Mouse (Mus musculus) cerebellum, adult 11 months (tissue): ENCODE data around the gene Pank2.
"Not testable (repeated sequence)": the region's sequence is repeated elsewhere in the genome, so short reads cannot be mapped to it uniquely, and the experiment has no call there.

Source experiments
- DNase-seq: peaks from one replicate; pipeline ENCODE4 v3.0.0; 2022

The Pank2 gene

GRCm38 (mm10) chr2:131262213-131262672, at the start of gene Pank2:
Gene Pank2, plus strand, starts transcription at chr2:131262495.
- DNase-seq: peak; percentile 96

DNA sequence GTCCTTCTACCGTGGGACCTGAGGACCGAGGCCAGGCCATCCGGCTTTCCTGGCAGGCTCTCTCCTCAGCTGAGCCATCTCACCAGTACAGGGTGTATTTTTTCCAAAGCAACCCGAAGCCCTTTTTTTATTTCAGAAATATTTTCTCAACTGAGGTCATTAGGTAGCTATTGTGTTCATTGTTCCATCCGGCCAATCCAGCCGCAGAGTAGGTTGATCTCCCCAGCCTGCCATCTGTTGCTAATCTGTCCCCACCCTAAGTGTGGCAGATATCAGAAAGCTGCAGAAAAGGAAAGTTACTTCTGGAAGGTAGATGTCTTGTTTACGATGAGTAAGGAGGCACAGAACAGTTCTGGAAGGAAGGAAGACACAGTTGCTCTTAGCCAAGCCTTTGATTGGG, 48.5 kb upstream of the Pank2 start:
- DNase-seq: no peak

DNA sequence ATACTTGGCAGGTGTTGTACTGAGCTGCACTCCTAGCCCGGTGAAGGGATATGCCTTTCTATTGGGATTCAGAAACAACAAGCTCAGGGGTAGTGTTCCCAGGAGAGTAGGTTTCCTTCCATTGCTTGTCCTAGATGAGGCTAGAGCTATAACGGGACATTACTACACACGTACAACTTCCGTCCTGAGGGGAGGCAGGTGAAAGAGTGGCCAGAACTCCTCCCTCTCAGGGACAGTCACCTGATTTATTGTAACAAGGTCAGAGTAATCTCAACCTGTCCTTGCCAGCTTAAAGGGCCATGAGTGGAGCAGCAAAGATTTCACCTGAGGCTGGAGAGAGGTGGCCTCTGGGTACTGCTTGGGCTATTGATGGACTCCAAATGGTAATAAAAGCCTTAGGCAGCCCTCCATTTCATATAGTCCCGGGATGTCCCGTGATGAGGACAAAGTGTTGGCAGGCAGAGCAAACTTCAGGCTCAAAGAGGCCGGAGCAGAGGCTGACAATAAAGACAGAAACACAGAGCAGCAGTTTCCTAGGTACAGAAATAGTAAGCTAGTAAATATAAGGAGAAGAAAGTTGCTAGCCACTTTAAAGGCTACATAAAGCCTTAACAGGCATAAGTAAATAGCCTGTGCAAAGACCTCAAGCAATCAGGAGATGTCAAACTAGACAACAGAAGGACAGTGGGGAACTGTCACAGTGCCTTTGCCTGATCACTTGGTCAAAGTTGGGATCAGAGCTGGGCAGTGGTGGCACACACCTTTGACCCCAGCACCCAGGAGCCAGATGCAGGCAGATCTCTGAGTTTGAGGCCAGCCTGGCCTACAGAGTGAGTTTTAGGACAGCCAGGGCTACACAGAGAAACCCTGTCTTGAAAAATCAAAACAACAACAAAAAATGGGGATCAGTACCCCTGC, 46.1 kb upstream of the Pank2 start:
- DNase-seq: no peak

GRCm38 (mm10) chr2:131220030-131220429, 42.3 kb upstream of the Pank2 start:
- DNase-seq: no peak

- no peak for DNase-seq
Measured at GRCm38 (mm10) chr2:131221853-131222515, 40.3 kb upstream of the Pank2 start.

DNA sequence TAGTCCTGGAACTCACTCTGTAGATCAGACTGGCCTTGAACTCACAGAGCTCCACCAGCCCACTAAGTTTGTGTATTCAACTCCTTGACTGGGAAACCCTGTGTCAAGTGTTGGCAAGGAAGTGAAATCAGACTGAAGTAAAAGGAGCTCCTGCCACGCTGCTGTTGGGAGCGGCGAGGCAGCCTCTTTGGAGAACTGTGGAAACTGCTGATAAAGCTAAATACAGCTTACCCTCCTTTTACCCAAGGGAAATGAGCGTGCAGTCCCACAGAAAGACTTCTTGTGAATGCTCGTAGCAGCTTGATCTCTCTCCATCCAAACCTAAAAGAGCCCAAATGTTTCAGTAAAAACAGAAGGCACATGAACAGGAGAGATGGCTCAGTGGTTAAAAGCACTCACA, 39.7 kb upstream of the Pank2 start:
- DNase-seq: no peak

DNA sequence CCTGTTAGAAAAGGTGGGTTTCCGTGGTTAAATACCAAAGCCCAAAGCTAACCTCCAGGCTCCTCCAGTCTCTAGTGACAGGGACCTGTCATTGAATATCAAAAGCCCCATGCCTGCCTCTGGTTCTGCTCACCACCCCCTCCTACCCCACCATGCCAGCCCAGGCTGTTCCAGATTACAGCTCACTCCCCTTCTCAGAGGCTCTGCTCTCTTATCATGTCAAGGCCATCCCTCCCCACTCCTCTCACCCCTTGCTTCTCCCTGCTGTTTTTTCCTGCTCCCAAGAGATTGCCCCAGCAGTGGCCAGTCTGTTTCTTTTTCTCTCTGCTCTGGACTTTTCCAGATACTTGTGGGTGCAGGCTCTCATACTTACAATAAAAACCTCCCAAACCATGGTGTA, 38.7 kb upstream of the Pank2 start:
- DNase-seq: no peak

- no peak for DNase-seq
Measured at GRCm38 (mm10) chr2:131225178-131225577, 37.1 kb upstream of the Pank2 start.

DNA sequence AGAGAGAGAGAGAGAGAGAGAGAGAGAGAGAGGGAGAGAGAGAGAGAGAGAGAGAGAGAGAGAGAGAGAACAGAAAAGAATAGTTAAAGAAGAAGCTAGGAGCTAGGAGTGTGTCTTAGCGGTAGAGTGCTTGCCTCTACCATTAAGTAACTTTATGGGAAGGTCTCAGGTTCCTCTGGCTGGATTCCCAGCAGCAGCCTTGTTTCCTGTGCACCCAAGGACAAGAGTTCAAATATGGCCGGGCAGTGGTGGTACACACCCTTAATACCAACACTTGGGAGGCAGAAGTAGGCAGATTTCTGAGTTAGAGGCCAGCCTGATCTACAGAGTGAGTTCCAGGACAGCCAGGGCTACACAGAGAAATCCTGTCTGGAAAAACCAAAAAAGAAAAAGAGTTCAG, 35.6 kb upstream of the Pank2 start:
- not testable (repeated sequence) for DNase-seq

- no peak for DNase-seq
Measured at GRCm38 (mm10) chr2:131227243-131227642, 35.1 kb upstream of the Pank2 start.

DNA sequence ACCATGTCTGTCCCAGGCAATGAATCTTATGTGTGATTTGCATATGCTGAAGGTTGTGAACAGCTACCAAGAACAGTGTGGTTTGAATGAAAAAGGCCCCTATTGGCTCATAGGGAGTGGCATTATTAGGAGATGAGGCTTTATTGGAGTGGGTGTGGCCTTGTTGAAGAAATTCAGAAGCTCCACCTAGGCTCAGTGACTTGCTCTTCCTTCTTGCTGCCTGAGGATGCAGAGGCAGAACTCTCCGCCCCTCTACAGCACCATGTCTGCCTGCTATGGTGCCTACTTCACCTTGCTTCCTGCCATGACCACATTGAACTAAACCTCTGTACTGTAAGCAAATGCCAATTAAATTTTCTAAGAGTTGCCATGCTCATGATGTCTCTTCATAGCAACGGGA, 29.7 kb upstream of the Pank2 start:
- DNase-seq: no peak

GRCm38 (mm10) chr2:131233307-131234126, 28.8 kb upstream of the Pank2 start, which contains the start of gene Mavs:
Gene Mavs, plus strand, starts transcription at chr2:131234063.
- peak; percentile 91 for DNase-seq

DNA sequence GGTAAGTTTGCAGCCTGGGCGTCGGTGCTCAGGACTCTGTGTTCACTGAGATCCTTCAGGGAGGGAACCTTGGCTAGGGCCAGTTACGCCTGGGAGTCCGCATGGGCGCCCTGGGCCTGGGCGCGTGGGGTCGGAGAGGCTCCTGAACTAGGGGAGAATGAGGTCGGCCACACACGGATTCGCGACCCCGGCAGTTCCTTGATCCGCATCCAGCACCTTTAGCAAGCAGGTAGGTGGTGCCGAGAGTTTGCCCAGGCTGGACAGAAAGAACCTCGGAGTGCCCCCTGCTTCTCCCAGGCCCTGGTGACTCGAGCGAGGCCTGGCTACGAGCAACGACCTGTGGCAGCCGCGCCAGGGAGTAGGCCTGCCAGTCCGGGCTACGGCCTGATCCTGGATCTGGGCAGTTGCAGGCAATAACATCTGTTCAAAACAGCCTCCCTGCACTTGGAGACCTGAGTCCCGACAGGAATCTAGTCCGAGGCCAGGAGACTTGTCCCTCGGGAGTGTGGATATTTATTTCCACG, 28.1 kb upstream of the Pank2 start:
- DNase-seq: no peak

DNA sequence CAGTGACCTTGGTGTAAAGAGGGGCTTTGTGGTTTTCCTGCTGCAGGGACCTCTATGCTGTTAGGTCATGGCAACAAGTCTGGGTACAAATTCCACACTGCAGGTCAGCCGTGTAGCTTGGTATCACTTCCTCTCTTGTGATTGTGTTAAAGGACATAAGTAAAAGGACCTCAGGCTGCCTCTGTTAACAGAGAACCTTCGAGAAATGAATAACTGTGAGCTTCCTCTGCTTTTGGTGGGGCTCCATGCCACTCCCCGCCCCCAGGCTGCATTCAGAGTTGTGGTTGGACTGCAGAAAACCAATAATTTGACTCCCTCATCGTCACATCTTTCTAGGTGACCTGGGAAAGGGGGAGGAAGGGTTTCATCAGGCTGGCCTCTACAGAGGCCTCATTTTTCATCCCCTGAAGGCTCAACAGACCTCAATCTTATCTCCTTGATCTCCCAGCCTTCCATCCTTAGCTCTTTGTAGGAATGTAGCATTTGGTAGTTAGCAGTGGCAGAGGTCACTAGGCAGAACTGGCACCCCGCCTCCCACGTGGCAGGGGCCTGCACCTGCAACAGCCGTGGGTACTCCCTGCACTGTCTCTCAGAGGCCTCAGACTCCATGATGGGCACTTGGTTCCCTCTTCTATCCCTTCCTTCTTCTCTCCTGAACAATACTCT, 27.2 kb upstream of the Pank2 start:
- no peak for DNase-seq

DNA sequence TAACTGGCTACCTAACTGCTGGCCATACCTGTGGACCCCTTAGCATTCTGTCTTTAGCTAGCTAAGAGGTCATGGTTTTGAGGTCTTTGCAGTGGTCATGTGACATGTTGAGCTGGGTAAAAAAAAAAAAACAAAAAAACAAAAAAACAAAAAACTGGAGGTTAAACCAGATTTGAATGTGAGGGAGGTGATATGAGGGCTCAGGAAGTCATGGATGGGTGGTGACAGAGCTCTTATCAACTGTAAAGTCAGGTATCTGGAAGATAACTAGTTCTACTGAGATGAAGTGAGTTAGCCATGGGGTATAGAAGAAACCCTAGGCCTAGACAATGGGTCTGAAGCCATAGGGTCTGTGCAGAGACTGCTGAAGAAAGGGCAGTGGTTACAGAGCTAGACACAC, 20.1 kb upstream of the Pank2 start:
- no peak for DNase-seq

GRCm38 (mm10) chr2:131242929-131243328, 19.4 kb upstream of the Pank2 start:
- DNase-seq: no peak

GRCm38 (mm10) chr2:131253681-131254328, 8.5 kb upstream of the Pank2 start:
- DNase-seq: no peak

GRCm38 (mm10) chr2:131254329-131254713, 8.0 kb upstream of the Pank2 start:
- DNase-seq: no peak

- no peak for DNase-seq
Measured at GRCm38 (mm10) chr2:131255738-131256137, 6.6 kb upstream of the Pank2 start.

DNA sequence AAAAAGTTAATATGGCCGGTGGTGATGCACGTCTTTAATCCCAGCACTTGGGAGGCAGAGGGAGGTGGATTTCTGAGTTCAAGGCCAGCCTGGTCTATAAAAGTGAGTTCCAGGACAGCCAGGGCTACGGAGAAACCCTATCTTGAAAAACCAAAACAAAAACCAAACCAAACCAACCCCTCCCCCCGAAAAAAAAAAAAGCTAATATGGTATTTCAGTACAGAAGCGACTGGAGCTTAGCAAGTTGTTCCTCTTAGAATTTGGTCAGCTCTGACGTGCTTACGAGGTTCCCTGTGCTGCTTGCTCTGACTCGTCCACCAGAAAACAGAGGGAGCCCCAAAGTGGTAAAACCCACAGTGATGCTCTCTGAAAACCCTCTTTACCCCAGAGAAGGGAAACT, 3.6 kb upstream of the Pank2 start:
- DNase-seq: no peak

DNA sequence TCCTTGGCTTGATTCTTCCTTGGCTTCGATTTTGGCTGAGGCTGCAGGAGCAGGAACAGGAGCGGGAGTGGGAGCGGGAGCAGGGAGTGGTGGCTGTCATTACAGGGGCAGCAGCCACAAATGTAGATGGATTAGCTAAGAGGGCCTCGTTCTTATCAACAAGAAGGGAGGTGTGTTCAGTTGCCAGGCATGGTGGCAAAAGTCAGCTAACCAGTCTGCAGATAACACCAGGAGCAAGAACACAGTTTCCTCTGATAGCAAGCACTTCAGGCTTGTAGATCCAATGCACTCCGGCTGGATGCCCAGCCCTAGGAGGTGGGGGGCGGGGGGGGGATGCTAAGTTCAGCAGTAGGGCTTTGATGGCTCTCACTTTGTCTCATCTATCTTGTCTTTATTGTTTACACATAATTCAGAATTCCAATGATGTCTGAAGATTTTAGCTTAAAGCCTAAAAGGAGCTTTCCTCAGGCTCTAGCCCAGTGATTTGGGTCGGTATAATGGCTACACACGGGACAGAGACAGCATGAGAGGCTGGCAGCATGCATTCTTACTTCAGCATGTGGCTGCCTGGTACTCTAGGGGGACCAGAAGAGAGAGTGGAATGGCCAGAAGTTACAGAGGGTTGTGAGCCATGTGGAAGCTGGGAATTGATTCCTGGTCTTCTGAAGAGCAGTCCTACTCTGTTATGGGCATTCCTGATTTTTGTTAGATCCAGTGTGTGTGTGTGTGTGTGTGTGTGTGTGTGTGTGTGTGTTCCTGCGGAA, 1.6 kb upstream of the Pank2 start:
- DNase-seq: no peak
